Mouse (Mus musculus): Measurements from ENCODE around the gene Rpl18.

- TF ChIP-seq CTCF (IDR thresholded peaks at IDR 0.05; ENCODE audit: low read depth) (no peak), EP300 (optimal IDR thresholded peaks at IDR 0.05) (peak; percentile 36)
These were observed 2.0 kb downstream of the Rpl18 start for GRCm38 (mm10) chr7:45716952-45717917.

Data from stomach, postnatal 0 days (tissue).